In genomic region chr15:25886581-25887011, GRCm38 (mm10) we compare ENCODE assay signal across 8 mouse cellular contexts. TPM values are rescaled to one million over a fixed set of nuclear protein-coding genes. Genes with fewer than 3 reads are reported as not detected.
DNase-seq lines count a peak whose midpoint lies in the region; ATAC-seq and TF ChIP-seq lines count a peak whose summit lies in the region.
"Had no signal": no experiment of that assay in that cellular context is flagged by ENCODE, and none has a peak within 500 bp of the region (broad histone marks: within the 10 kb centered on the region; RNA-seq: fewer than 3 reads in every experiment).

No protein-coding gene starts in this region.

- no peak overlapping the region for H3K4me2 ChIP-seq in midbrain, postnatal 0 days (ENCODE audit: low read depth, low read length, poor library complexity, severe bottlenecking)
- no peak overlapping the region for H3K4me2 ChIP-seq in midbrain, embryonic 15.5 days
- no peak overlapping the region for H3K4me2 ChIP-seq in midbrain, embryonic 11.5 days
- H3K4me2 ChIP-seq: neural tube, embryonic 12.5 days had no signal

- 72% methylated on average over 6 of the region's 6 CpGs for WGBS in midbrain, postnatal 0 days
- 80% methylated on average over 6 of the region's 6 CpGs for WGBS in midbrain, embryonic 15.5 days
- 90% methylated on average over 6 of the region's 6 CpGs for WGBS in midbrain, embryonic 11.5 days

- H3K4me3 ChIP-seq in midbrain, postnatal 0 days (ENCODE audit: low read depth, low read length), result no peak overlapping the region
- H3K4me3 ChIP-seq in midbrain, embryonic 15.5 days, result no peak overlapping the region
- H3K4me3 ChIP-seq in midbrain, embryonic 11.5 days (ENCODE audit: low read depth, low read length), result no peak overlapping the region
- H3K4me3 ChIP-seq: neural tube, embryonic 12.5 days had no signal

- no peaks in the 10 kb centered on the region for H3K4me1 ChIP-seq in midbrain, postnatal 0 days (ENCODE audit: insufficient read depth, low read length)
- H3K4me1 ChIP-seq in midbrain, embryonic 15.5 days, result no peaks in the 10 kb centered on the region
- no peaks in the 10 kb centered on the region for H3K4me1 ChIP-seq in midbrain, embryonic 11.5 days (ENCODE audit: control insufficient read depth, insufficient read depth, low read length)
- H3K4me1 ChIP-seq: neural tube, embryonic 12.5 days had no signal

- TF ChIP-seq CTCF in midbrain, postnatal 0 days (IDR thresholded peaks at IDR 0.05), result no peak

- H3K27me3 ChIP-seq in midbrain, postnatal 0 days (ENCODE audit: insufficient read depth, low read length), result no peaks in the 10 kb centered on the region
- H3K27me3 ChIP-seq in midbrain, embryonic 15.5 days (replicated peaks), result no peaks in the 10 kb centered on the region
- H3K27me3 ChIP-seq in midbrain, embryonic 11.5 days (ENCODE audit: control insufficient read depth, insufficient read depth, low read length), result no peaks in the 10 kb centered on the region
- H3K27me3 ChIP-seq: neural tube, embryonic 12.5 days had no signal

- DNase-seq in midbrain, postnatal 0 days (ENCODE audit: low spot score), result peak; percentile 87
- DNase-seq in heart, postnatal 36 days, result peak; percentile 27 to 34
- DNase-seq in left cerebral cortex, adult 9 months (ENCODE audit: low spot score in 2 of 2), result peak; percentile 43 to 65
- peak; percentile 44 for DNase-seq in right cerebral cortex, postnatal 14 days
- no peak for DNase-seq in midbrain, embryonic 11.5 days (ENCODE audit: low spot score, missing footprints)

- no peak overlapping the region for H3K27ac ChIP-seq in midbrain, postnatal 0 days (ENCODE audit: low read depth, low read length)
- no peak overlapping the region for H3K27ac ChIP-seq in midbrain, embryonic 15.5 days
- H3K27ac ChIP-seq in midbrain, embryonic 11.5 days (ENCODE audit: low read depth, low read length), result no peak overlapping the region
- H3K27ac ChIP-seq: neural tube, embryonic 12.5 days had no signal

- H3K9me3 ChIP-seq in midbrain, postnatal 0 days (ENCODE audit: low read length), result no peaks in the 10 kb centered on the region
- no peaks in the 10 kb centered on the region for H3K9me3 ChIP-seq in midbrain, embryonic 15.5 days
- no peaks in the 10 kb centered on the region; the same call in 1 of the 2 replicates for H3K9me3 ChIP-seq in midbrain, embryonic 11.5 days (ENCODE audit: control insufficient read depth, low read length)
- H3K9me3 ChIP-seq: neural tube, embryonic 12.5 days had no signal

- intact Hi-C loops in heart, postnatal 36 days (cut with DNase I), result no loop called here

- H3K9ac ChIP-seq in midbrain, postnatal 0 days (replicated peaks; ENCODE audit: low read length, poor library complexity, severe bottlenecking), result no peak overlapping the region
- no peak overlapping the region for H3K9ac ChIP-seq in midbrain, embryonic 15.5 days
- no peak overlapping the region for H3K9ac ChIP-seq in midbrain, embryonic 11.5 days (ENCODE audit: low read length)
- H3K9ac ChIP-seq: neural tube, embryonic 12.5 days had no signal

- ATAC-seq in midbrain, postnatal 0 days (ENCODE audit: low FRiP score), result peak; percentile 85
- no peak for ATAC-seq in midbrain, embryonic 15.5 days (replicated peaks)
- no peak for ATAC-seq in midbrain, embryonic 11.5 days (ENCODE audit: low FRiP score)
- no peak for ATAC-seq in activated CD4-positive, CD25-positive, alpha-beta regulatory T cell, adult 4 months

- H3K36me3 ChIP-seq in midbrain, postnatal 0 days (ENCODE audit: insufficient read depth, low read length), result peaks cover 2% of the 10 kb centered on the region; the same call in 1 of the 2 replicates
- no peaks in the 10 kb centered on the region for H3K36me3 ChIP-seq in midbrain, embryonic 15.5 days (replicated peaks)
- no peaks in the 10 kb centered on the region for H3K36me3 ChIP-seq in midbrain, embryonic 11.5 days (ENCODE audit: control insufficient read depth, insufficient read depth, low read length)
- H3K36me3 ChIP-seq: neural tube, embryonic 12.5 days had no signal

RNA-seq across cellular contexts. Expression of gene Retreg1, which starts 43.6 kb away (rescaled TPM):
- total RNA-seq in midbrain, postnatal 0 days (2014; rRNA removed), result 29.0 and 44.6 TPM in 2 replicates
- polyA plus RNA-seq in midbrain, postnatal 0 days (2015; fragmentation: Nextera tagmentation; extraction: Ambion mirVana), result 21.9 and 28.0 TPM in 2 replicates
- polyA plus RNA-seq in midbrain, embryonic 15.5 days (2015; fragmentation: Nextera tagmentation; extraction: Ambion mirVana), result 12.5 and 12.6 TPM in 2 replicates
- total RNA-seq in heart, postnatal 36 days (2021), result 100 to 1,000 TPM; 319 to 364 TPM
- polyA plus RNA-seq in midbrain, embryonic 11.5 days (2014; fragmentation: Nextera tagmentation; extraction: Ambion mirVana), result 4.2 TPM in 2 replicates
- 10 to 100 TPM; 58.2 to 69.6 TPM for polyA plus RNA-seq in activated CD4-positive, CD25-positive, alpha-beta regulatory T cell, adult 4 months (2017; shearing (Covaris generic))
